Mouse (Mus musculus): ENCODE results near the gene Zfp36l1. TPM values are rescaled to one million over a fixed set of nuclear protein-coding genes. Genes with fewer than 3 reads are reported as not detected.

Gene Zfp36l1
- polyA plus RNA-seq, 1 experiment from 2014 or later: 92.3 TPM

DNA sequence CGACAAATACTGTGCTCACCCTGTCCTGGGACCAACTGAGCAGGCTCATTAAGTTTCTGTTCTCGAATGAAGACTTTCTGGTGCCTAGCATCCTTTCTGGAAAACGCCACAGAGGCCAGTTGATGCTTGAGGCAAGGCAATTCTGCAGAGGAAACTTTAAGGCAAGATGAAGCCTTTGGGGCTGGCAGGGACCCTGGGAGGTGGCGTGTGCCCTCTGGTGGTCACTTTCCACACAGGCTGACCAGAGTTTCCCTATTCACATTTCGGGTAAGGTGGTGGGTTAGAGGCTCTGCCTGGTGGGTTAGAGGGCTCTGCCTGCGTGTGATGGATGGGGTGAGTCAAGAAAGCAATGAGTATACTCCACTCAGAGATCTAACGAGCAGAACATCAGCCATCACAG lies 28.7 kb upstream of the Zfp36l1 start:
- Histone ChIP-seq H3K9me3 (replicated peaks) (no peaks in the 10 kb centered on the region), H3K4me2 (replicated peaks) (no peak overlapping the region), H3K4me1 (peaks cover 8% of the 10 kb centered on the region; the same call in 1 of the 2 replicates), H3K9ac (no peak overlapping the region), H3K27me3 (0 out of 2 replicates have a peak, but pooled peaks cover 3% of the 10 kb centered on the region), H3K4me3 (no peak overlapping the region), H3K27ac (no peak overlapping the region), H3K36me3 (no peaks in the 10 kb centered on the region)
- 22% methylated on average over 7 of the region's 7 CpGs for WGBS
- 0 out of 2 replicates have a peak, but pooled peaks have one; percentile 30 for ATAC-seq (ENCODE audit: low FRiP score)

DNA sequence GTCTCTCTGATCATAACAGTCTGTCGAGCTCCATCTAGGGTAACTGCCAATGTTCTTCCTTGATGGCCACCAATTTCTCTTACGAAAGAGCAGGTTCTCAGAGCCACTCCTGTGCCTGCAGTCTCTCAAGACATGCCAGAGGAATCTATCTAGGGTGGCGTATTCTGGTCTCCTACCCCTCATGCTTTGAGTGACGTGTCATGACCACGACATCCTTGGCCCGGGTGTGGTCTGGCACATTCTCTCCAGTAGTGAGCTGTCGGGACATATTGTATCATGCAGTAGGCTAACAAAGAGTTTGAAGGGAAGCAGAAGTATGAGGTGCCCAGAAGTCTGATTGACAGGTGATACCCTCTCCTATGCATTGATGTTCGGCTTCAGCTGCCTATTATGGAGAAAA lies 28.2 kb upstream of the Zfp36l1 start:
- Histone ChIP-seq H3K4me2 (replicated peaks) (no peak overlapping the region), H3K4me1 (0 out of 2 replicates have a peak, but pooled peaks cover 7% of the 10 kb centered on the region), H3K4me3 (no peak overlapping the region), H3K36me3 (no peaks in the 10 kb centered on the region), H3K9me3 (replicated peaks) (no peaks in the 10 kb centered on the region), H3K9ac (no peak overlapping the region), H3K27me3 (0 out of 2 replicates have a peak, but pooled peaks cover 3% of the 10 kb centered on the region), H3K27ac (no peak overlapping the region)
- WGBS: 88% methylated on average over 8 of the region's 8 CpGs
- ATAC-seq (ENCODE audit: low FRiP score): no peak

GRCm38 (mm10) chr12:80137744-80138143 lies 24.9 kb upstream of the Zfp36l1 start:
- no peaks in the 10 kb centered on the region for H3K36me3 ChIP-seq
- ATAC-seq (ENCODE audit: low FRiP score): no peak
- H3K27ac ChIP-seq: no peak overlapping the region
- 0 out of 2 replicates have a peak, but pooled peaks cover 3% of the 10 kb centered on the region for H3K27me3 ChIP-seq
- 0 out of 2 replicates have a peak, but pooled peaks cover 2% of the 10 kb centered on the region for H3K4me1 ChIP-seq
- H3K9ac ChIP-seq: no peak overlapping the region
- 64% methylated on average over 1 of the region's 1 CpGs for WGBS
- no peaks in the 10 kb centered on the region for H3K9me3 ChIP-seq (replicated peaks)
- H3K4me2 ChIP-seq (replicated peaks): no peak overlapping the region
- H3K4me3 ChIP-seq: no peak overlapping the region

DNA sequence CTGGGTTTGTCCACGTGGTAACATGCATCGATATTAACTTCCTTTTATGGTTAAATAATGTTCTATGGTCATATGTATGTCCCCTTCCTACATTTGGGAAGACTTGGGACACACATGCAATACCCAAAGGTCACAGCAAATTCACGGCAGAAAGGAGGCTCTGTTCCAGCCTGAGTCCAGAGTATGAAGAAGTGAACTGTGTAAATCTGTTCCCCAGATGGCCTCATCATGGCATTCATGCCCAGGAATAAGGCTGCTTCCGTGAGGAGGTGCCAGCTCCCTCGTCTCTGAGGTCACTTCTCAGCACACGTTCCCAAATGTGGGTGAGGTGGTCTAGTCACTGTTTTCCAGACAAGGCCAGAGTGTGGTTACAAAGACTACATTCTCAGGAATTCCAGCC lies 24.4 kb upstream of the Zfp36l1 start:
- ATAC-seq (ENCODE audit: low FRiP score): no peak
- H3K9me3 ChIP-seq (replicated peaks): no peaks in the 10 kb centered on the region
- H3K4me2 ChIP-seq (replicated peaks): no peak overlapping the region
- peaks cover 2% of the 10 kb centered on the region; the same call in 1 of the 2 replicates for H3K4me1 ChIP-seq
- H3K4me3 ChIP-seq: no peak overlapping the region
- H3K27me3 ChIP-seq: 0 out of 2 replicates have a peak, but pooled peaks cover 3% of the 10 kb centered on the region
- WGBS: 81% methylated on average over 6 of the region's 6 CpGs
- no peaks in the 10 kb centered on the region for H3K36me3 ChIP-seq
- no peak overlapping the region for H3K27ac ChIP-seq
- H3K9ac ChIP-seq: no peak overlapping the region

DNA sequence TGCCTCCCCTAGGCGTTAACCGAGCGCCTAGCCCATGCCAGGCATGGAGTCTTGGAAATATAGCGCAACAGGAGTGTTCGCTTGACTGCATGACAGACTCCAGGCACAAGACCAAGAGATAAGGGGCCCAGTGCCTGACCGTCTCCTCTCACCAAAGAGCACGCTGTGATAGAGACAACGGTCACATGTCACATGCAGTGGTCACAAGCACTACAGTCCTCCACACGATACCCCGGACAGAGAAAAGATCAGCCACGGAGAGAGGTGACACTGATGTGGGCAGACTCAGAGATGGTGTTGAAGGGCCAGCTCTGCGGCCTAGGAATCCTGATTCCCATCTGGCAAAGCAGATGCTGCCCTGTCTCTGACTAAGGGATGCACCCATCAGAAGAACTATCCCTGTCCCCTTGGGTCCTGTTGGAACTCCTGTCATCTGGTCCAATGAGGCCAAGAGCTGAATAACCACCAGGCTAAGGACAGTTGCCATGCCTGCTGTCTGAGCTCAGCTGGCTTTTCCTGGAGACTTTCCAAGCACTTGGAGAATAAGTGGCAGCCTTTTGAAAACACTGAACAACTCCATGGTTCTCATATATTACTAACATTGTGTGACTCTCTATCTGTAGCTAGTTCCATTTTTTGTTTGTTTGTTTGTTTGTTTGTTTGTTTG lies 23.6 kb upstream of the Zfp36l1 start:
- no peak overlapping the region for H3K9ac ChIP-seq
- no peaks in the 10 kb centered on the region for H3K9me3 ChIP-seq (replicated peaks)
- peaks cover 9% of the 10 kb centered on the region for H3K4me1 ChIP-seq
- no peak overlapping the region for H3K4me3 ChIP-seq
- WGBS: 93% methylated on average over 12 of the region's 12 CpGs
- ATAC-seq (ENCODE audit: low FRiP score): no peak
- H3K4me2 ChIP-seq (replicated peaks): no peak overlapping the region
- 0 out of 2 replicates have a peak, but pooled peaks cover 3% of the 10 kb centered on the region for H3K27me3 ChIP-seq
- H3K36me3 ChIP-seq: no peaks in the 10 kb centered on the region
- H3K27ac ChIP-seq: no peak overlapping the region

GRCm38 (mm10) chr12:80135173-80135572 lies 22.4 kb upstream of the Zfp36l1 start:
- H3K9ac ChIP-seq: no peak overlapping the region
- no peak for ATAC-seq (ENCODE audit: low FRiP score)
- H3K27ac ChIP-seq: no peak overlapping the region
- peaks cover 21% of the 10 kb centered on the region for H3K4me1 ChIP-seq
- no peaks in the 10 kb centered on the region for H3K9me3 ChIP-seq (replicated peaks)
- no peak overlapping the region for H3K4me2 ChIP-seq (replicated peaks)
- 0 out of 2 replicates have a peak, but pooled peaks cover 3% of the 10 kb centered on the region for H3K27me3 ChIP-seq
- H3K36me3 ChIP-seq: no peaks in the 10 kb centered on the region
- no peak overlapping the region for H3K4me3 ChIP-seq
- 94% methylated on average over 8 of the region's 8 CpGs for WGBS

- no peak overlapping the region; the same call in 1 of the 2 replicates for H3K27ac ChIP-seq
- H3K4me3 ChIP-seq: peak overlapping the region; percentile 64; the same call in 1 of the 2 replicates
- WGBS: 41% methylated on average over 9 of the region's 9 CpGs
Measured at GRCm38 (mm10) chr12:80133011-80133545, 20.3 kb upstream of the Zfp36l1 start.

GRCm38 (mm10) chr12:80132250-80133003 lies 19.6 kb upstream of the Zfp36l1 start:
- Histone ChIP-seq H3K9ac (peak overlapping the region; percentile 89), H3K36me3 (no peaks in the 10 kb centered on the region), H3K4me3 (peak overlapping the region; percentile 64), H3K4me2 (replicated peaks) (peak overlapping the region; percentile 67), H3K9me3 (replicated peaks) (no peaks in the 10 kb centered on the region), H3K27me3 (no peaks in the 10 kb centered on the region), H3K27ac (peak overlapping the region; percentile 96), H3K4me1 (peaks cover 31% of the 10 kb centered on the region)
- peak; percentile 86 for ATAC-seq (ENCODE audit: low FRiP score)
- 1% methylated on average over 62 of the region's 66 CpGs for WGBS

More at GRCm38 (mm10) chr12:80133011-80133545, 20.3 kb upstream of the Zfp36l1 start:
- Histone ChIP-seq H3K9ac (no peak overlapping the region), H3K4me2 (replicated peaks) (peak overlapping the region; percentile 67; the same call in 1 of the 2 replicates), H3K27me3 (no peaks in the 10 kb centered on the region), H3K9me3 (replicated peaks) (no peaks in the 10 kb centered on the region), H3K36me3 (no peaks in the 10 kb centered on the region), H3K4me1 (peaks cover 31% of the 10 kb centered on the region)
- peak; percentile 47; the same call in 1 of the 2 replicates for ATAC-seq (ENCODE audit: low FRiP score)

- no peaks in the 10 kb centered on the region for H3K9me3 ChIP-seq (replicated peaks)
- H3K4me3 ChIP-seq: peak overlapping the region; percentile 64
- peak overlapping the region; percentile 89; the same call in 1 of the 2 replicates for H3K9ac ChIP-seq
- H3K4me2 ChIP-seq (replicated peaks): peak overlapping the region; percentile 67
- ATAC-seq (ENCODE audit: low FRiP score): no peak
- WGBS: 48% methylated on average over 17 of the region's 17 CpGs
- H3K27ac ChIP-seq: peak overlapping the region; percentile 96
- H3K27me3 ChIP-seq: no peaks in the 10 kb centered on the region
- H3K4me1 ChIP-seq: peaks cover 31% of the 10 kb centered on the region
- no peaks in the 10 kb centered on the region for H3K36me3 ChIP-seq
Measured at GRCm38 (mm10) chr12:80131359-80132249, 18.8 kb upstream of the Zfp36l1 start.

DNA sequence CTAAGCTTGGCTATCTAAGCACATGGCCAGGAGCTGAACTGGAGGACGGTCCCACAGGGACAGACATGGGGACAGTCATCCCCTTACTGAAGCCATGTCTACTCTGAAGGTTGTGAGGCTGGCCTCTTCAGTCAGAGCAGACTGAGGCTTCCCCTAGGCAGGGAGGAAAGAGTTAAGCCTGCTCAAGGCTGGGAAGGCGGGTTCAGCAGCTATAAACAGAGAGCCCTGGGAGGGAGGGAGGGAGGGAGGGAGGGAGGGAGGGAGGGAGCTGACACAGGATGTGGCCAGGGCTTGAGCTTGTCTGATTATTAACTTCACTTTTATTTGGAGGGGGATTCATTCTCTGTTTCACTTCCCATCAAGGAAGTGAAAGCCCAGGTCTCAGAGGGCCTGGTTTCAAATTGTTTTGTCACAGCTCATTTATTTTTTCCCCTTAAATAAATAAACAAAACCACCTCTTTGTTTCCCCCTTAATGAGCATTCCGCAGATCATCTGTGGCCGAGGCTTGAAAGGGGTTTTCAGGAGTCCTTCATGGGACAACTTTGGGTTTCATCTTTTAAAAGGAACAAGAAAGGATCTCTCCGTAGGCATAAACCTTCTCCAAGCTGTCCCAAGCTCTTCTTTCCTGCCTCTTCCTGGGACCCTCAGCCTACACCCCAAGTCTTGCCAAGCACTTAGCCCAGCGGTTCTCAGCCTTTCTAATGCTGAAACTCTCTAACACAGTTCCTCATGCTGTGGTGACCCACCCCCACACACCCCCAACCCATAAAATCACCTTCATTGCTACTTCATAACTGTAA lies 17.9 kb upstream of the Zfp36l1 start:
- Histone ChIP-seq H3K36me3 (no peaks in the 10 kb centered on the region), H3K9me3 (replicated peaks) (no peaks in the 10 kb centered on the region), H3K9ac (0 out of 2 replicates have a peak overlapping the region, but pooled peaks have one; percentile 37), H3K4me1 (peaks cover 31% of the 10 kb centered on the region), H3K27me3 (no peaks in the 10 kb centered on the region), H3K4me3 (no peak overlapping the region), H3K4me2 (replicated peaks) (peak overlapping the region; percentile 24), H3K27ac (peak overlapping the region; percentile 84)
- peak; percentile 60; the same call in 1 of the 2 replicates for ATAC-seq (ENCODE audit: low FRiP score)
- 5% methylated on average over 5 of the region's 6 CpGs for WGBS

- H3K36me3 ChIP-seq: no peaks in the 10 kb centered on the region
- no peaks in the 10 kb centered on the region for H3K9me3 ChIP-seq (replicated peaks)
- H3K4me3 ChIP-seq: no peak overlapping the region
- ATAC-seq (ENCODE audit: low FRiP score): no peak
- no peak overlapping the region for H3K4me2 ChIP-seq (replicated peaks)
- H3K27ac ChIP-seq: no peak overlapping the region
- WGBS: 96% methylated on average over 8 of the region's 8 CpGs
- H3K27me3 ChIP-seq: no peaks in the 10 kb centered on the region
- no peak overlapping the region for H3K9ac ChIP-seq
- peaks cover 31% of the 10 kb centered on the region for H3K4me1 ChIP-seq
Measured at GRCm38 (mm10) chr12:80129531-80129930, 16.7 kb upstream of the Zfp36l1 start.
